Mouse (Mus musculus) kidney, postnatal 4 days (tissue): ENCODE results near the gene Osm.

Experiments used
- DNase-seq, 2 experiments: peaks; one replicate each; pipeline ENCODE4 v3.0.0; 2021; ENCODE audit warnings: mixed read lengths in 2 of 2

Gene Osm

DNA sequence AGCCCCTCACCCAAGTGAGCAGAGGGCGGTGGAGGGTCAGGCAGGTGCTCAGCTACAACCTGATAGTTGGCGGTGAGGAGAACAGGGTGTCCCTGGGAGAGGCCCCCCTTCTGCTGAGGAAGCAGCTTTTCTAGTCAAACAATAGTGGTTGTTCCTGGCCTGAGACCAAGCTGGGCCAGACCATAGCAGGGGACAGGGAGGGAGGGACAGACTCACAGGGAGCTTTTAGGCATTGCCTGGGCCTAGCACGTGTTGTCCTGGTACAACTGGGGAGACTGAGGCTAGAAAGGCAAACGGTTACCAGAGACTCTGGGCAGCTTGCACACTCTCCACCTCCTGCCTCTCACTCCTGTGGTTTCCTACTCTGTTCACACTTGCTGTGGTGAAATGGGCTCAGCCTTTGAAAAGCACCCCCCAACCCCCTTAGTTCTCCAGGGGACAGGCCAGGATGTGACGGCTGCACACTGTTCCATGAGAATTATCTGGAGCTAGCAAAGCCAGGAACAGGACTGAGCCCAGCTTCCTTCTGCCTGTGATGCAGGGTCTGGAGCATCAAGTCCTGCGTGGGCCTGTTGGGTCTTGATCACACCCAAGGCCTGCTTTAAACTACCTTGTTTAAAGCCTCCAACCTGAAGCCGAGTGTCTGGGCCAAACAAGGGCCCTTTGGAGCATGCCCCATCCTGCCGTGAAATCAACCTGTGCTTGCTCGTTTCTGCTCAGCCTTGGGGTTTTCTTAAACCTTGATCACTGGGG is 19.8 kb upstream of the Osm start:
- DNase-seq: peak; percentile 56 to 67

DNA sequence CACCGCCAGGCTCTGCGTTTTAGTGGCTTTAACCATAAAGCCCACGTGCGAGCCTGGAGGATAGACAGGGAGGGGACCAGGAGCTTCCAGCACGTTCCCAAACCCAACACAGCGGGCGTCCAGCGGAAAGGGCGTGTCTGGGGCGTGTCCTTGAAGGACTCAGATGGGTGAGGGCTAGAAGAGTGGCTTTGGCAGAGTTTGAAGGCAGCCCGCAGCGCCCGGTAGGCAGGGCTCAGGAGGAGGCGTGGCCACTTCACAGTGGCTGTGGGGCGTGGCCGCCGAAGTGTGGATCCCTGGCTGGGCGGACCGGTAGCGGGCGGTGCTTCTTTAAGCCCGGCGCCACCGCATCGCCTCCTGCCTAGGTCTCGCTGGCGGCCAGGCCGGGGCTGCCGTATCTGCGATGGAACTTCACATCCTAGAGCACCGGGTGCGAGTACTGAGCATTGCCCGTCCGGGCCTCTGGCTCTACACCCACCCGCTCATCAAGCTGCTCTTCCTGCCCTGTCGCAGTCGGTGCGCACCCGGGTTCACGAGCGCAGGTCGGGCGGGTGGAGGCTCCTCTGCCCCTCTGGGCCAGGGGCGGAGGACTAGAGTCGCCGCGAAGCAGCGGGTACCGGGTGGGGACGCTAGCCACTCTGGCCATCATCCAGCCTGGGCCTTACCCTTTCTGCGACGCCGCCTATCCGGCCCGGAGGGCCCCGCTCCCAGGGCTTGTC is 18.1 kb upstream of the Osm start, which contains the start of gene Castor1:
Gene Castor1 (plus strand): TSS at position 312 of the 716 bp plus-strand sequence.
- DNase-seq: peak; percentile 90 to 95

- no peak for DNase-seq
Measured at GRCm38 (mm10) chr11:4218637-4219036, 17.6 kb upstream of the Osm start.

DNA sequence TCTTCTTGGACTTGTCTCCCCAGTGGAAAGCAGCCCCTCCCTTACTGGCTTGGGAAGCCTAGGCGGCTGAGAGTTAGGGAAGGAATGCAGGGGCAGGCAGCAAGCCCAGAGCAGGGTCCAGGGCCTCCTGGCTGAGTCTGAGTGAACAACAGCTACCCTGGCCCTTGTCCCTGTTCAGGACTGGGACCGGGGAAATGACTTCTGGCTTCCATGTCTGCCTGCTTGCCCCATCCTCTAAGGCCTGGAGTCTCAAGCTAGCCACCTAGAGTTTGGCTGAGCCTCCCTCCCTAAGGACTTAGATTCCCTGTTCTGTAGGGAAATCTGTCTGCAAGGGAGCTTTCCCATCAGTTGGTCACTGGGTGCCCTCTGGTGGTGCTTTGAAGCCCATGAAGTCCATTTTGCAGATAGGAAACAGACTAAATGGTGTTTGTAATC is 16.9 kb upstream of the Osm start:
- DNase-seq: peak; percentile 82 to 87

DNA sequence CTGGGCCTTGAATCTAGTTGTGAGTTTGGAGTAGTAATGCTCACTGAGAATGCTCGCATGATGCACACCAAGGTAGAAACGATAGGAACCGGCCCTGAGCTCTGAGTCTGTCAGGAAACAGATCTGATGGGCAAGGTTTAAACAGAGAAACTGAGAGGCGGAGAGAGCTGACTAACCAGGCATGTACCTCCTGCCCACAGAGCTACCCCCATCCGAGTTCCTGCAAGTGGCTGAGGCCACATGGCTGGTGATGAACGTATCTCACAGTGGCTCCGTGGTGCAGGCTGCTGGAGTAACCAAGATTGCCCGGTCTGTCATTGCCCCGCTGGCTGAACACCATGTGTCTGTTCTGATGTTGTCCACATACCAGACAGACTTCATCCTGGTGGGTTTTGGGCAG is 16.3 kb upstream of the Osm start:
- DNase-seq: no peak

GRCm38 (mm10) chr11:4220443-4221400 is 15.5 kb upstream of the Osm start:
- DNase-seq: peak; percentile 87

DNA sequence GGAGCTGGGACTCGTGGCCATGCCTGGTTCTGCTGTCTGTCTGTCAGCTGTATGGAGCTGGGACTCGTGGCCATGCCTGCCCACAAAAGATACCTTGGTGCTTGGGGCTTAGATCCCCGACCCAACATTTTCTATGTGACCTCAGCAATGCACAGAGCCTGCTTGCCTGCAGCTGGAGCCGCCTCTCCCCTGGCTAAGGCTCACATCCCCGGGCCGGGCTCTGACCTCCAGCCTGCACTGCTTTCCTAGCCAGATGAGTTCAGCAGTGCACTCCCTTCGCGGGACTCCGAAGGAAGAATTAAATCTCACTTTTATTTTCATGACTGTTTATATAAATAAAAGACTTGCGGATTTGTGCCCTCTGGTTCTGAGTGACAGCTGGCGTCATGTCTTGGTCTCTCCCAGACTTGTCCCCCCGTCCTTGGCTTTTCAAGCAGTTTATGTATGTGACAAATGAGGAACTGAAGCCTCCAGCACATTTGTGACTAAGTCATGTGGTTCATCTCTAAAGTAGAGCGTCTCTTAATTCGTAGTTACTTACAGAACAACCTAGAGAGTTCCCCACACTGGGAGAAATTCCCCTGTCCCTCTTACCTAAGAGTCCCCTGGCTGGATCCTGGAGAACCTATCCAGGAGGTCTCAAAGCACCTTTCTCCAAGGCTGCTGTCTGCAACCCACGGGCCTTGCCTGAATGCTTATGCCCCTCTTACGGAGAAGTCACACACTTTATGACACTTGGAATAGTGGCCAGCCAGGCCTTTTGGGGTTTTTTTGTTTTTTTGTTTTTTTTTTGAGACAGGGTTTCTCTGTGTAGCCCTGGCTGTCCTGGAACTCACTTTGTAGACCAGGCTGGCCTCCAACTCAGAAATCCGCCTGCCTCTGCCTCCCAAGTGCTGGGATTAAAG is 13.9 kb upstream of the Osm start:
- DNase-seq: no peak

GRCm38 (mm10) chr11:4223393-4224188 is 12.6 kb upstream of the Osm start:
- no peak for DNase-seq

DNA sequence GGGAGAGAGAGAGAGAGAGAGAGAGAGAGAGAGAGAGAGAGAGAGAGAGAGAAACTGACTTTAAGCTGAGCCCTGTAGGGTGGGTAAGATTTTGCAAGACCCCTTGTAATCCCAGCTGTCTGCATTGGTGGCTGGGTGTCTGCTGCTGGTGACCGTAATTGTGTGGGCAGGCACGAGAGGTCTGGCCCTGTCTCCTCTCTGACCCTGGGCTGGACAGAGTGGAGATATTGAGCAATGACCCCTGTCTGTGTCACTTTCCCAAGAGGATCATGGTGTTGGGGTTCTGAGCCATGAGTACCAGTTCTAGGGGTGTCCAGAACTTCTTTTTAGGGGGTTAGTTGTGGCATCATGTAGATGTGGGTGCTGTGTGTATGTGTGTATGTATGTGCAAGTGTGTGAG is 12.0 kb upstream of the Osm start:
- no peak for DNase-seq

GRCm38 (mm10) chr11:4226569-4227325 is 9.5 kb upstream of the Osm start:
- DNase-seq: no peak

DNA sequence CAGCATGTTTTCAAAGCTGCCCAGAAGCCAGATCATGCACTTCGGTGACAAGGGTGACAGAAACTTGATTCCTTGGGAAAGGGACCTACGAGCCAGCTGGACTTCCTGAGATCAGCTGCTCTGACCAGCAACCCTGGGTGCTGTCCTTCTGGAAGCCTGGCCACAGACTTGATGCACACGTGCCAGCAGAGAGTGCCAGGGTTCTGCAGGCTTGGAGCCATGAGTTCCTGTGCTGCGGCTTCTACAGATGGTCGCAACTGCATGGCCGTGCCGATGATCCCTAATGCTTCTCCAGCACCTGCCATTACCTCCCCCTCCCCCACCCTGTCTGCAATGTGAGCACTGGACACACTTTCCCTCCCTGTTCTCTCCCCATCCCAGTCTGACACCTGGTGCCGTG is 7.8 kb upstream of the Osm start:
- DNase-seq: no peak

- no peak for DNase-seq
Measured at GRCm38 (mm10) chr11:4229841-4230240, 6.4 kb upstream of the Osm start.

- DNase-seq: no peak
Measured at GRCm38 (mm10) chr11:4231435-4231834, 4.8 kb upstream of the Osm start.

DNA sequence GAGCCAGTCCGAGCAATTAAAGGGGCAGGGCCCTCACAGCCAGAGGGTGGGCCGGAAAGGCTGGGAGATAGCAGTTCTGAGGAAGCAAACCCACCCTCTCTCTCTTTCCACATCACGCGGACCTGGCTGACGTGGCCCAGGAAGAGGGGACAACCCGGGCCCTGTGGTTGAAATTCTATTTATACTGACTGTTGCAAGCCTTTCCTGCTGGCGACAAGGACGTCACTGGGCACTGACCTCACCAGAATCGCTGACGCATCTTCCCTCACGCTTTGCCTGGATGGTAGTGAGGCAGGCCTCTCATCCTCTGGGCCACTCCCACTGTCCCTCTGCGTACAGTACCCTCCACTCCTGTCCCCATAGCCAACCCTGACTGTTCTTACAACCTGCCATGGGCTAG is 3.6 kb upstream of the Osm start:
- peak in 1 of 2 experiments; percentile 4 for DNase-seq

DNA sequence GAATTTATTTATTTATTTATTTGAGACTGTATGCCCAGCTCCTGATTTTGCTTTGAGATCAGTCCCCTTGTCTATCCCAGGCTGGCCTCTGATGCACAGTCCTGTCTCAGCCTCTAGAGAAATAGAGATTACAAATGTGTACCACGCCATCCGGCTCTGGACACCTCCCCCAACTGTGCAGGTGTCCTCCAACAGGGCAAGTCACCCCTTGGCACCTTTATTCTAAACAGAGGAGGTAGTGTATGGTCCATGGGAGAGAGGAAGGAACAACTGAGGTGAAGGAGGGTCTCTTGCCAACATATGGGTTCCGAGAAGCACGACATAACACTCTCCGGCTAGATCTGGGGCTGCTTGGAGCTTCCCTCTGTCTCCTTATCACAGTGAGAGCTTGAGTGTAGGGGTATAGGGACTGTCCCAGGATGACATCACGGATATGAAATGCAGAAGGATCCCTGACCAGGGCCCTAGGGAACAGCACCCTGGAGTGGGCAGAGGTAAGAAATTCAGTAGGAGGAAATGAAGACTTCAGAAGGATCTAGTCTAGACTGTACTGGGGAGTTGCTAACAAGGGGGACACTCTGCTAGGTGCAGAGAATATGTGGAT is 1.1 kb upstream of the Osm start:
- DNase-seq: no peak

DNA sequence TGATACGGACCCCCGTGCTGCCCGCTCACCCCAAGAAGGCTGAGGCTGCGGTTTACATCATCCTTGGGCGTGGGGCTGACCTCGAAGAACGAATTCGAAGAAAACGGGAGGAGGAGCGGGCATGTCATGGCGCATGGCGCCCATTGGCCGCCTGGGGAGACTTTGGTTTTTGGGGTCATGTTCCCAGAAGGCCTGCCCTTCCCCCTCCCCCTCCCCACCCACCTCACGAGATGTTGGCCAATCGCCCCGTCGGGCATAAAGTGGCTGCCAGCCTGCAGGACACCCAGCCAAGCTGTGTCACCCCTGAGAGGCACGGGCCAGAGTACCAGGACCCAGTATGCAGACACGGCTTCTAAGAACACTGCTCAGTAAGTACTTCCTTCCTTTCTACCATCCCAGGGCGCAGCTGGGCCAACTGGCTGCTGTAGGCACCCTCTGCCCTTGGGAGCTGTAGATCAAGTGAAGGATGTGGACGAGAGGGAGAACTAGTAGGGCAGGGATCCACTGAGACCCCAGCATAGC is 387 bp downstream of the Osm start:
- no peak for DNase-seq

GRCm38 (mm10) chr11:4237389-4237912 is 1.2 kb downstream of the Osm start:
- DNase-seq: peak in 1 of 2 experiments; percentile 7

DNA sequence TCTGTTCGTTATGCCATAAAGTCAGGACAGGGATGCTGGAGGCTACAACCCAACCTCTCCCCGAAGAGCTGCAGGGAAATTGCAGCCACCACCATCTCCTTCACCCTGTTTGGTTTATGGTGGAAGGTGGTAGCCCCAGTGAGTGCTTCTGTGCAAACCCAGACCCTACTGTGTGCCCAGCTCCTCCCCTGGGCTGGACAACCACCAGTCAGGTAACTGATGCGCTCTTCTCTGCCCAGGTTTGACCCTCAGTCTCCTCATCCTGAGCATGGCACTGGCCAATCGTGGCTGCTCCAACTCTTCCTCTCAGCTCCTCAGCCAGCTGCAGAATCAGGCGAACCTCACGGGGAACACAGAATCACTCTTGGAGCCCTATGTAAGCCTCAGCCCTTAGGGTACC is 1.9 kb downstream of the Osm start:
- no peak for DNase-seq

DNA sequence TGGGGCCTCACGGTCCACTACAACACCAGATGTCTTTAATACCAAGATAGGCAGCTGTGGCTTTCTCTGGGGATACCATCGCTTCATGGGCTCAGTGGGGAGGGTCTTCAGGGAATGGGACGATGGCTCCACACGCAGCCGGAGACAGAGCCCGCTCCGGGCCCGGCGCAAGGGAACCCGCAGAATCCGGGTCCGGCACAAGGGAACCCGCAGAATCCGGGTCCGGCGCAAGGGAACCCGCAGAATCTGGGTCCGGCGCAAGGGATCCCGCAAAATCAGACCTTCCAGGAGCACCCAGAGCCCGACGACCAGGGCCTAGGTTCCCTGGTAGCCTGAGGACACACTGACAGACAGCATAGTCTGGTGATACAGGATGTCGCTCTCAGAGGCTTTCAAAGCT is 3.5 kb downstream of the Osm start:
- no peak for DNase-seq
